In genomic region chr5:30571820-30572219, GRCm38 (mm10) we compare ENCODE assay signal across 20 mouse cellular contexts. TPM values are rescaled to one million over a fixed set of nuclear protein-coding genes. Genes with fewer than 3 reads are reported as not detected.
"Had no signal": no experiment of that assay in that cellular context is flagged by ENCODE, and none has a peak within 500 bp of the region (broad histone marks: within the 10 kb centered on the region; RNA-seq: fewer than 3 reads in every experiment).

No protein-coding gene starts in this region.

- DNase-seq: kidney, postnatal 14 days; left cerebral cortex, postnatal 4 days; lung, adult 2 months; lung, postnatal 14 days; thymus, postnatal 4 days had no signal

- H3K4me3 ChIP-seq: limb, embryonic 13.5 days; liver, embryonic 15.5 days; megakaryocyte, embryonic 14.5 days; midbrain, embryonic 15.5 days; neural tube, embryonic 12.5 days had no signal

- H3K27ac ChIP-seq: limb, embryonic 13.5 days; liver, embryonic 15.5 days; macrophage; midbrain, embryonic 15.5 days; neural tube, embryonic 12.5 days had no signal

- H3K9me3 ChIP-seq: limb, embryonic 13.5 days; liver, embryonic 15.5 days; midbrain, embryonic 15.5 days; neural tube, embryonic 12.5 days had no signal

- H3K9ac ChIP-seq: limb, embryonic 13.5 days; liver, embryonic 15.5 days; midbrain, embryonic 15.5 days; neural tube, embryonic 12.5 days had no signal

- H3K36me3 ChIP-seq: limb, embryonic 13.5 days; liver, embryonic 15.5 days; midbrain, embryonic 15.5 days; neural tube, embryonic 12.5 days had no signal

- ATAC-seq: midbrain, embryonic 15.5 days had no signal

- H3K4me1 ChIP-seq: limb, embryonic 13.5 days; midbrain, embryonic 15.5 days; neural tube, embryonic 12.5 days had no signal

- H3K27me3 ChIP-seq: limb, embryonic 13.5 days; midbrain, embryonic 15.5 days; neural tube, embryonic 12.5 days had no signal

- H3K4me2 ChIP-seq: limb, embryonic 13.5 days; liver, embryonic 15.5 days; midbrain, embryonic 11.5 days; midbrain, embryonic 15.5 days; neural tube, embryonic 12.5 days had no signal

RNA-seq across cellular contexts. Expression of gene Kcnk3, which starts 16.1 kb away (rescaled TPM):
- total RNA-seq: neutrophil, adult 5-6 weeks had no signal
- polyA plus RNA-seq: macrophage had no signal

RNA-seq across cellular contexts. Expression of gene Cib4, which starts 26.2 kb away (rescaled TPM):
- total RNA-seq: layer of hippocampus, adult 8-10 months; layer of hippocampus, postnatal 14 days; left cerebral cortex, adult 18-20 months; left cerebral cortex, postnatal 10 days; left cerebral cortex, postnatal 4 days; liver, adult 2 months; neutrophil, adult 5-6 weeks had no signal
- polyA plus RNA-seq: large intestine, adult 2 months; liver, adult 2 months; liver, embryonic 15.5 days; macrophage; midbrain, embryonic 11.5 days; midbrain, embryonic 15.5 days; neural tube, embryonic 12.5 days; stomach, embryonic 14.5 days had no signal
